Mouse (Mus musculus) MEL (cell line): ENCODE measurements around the gene Trappc10. TPM values are rescaled to one million over a fixed set of nuclear protein-coding genes. Genes with fewer than 3 reads are reported as not detected.
A peak's percentile ranks its signal among the peaks of the same experiment; 100 is the strongest.

ENCODE experiments used
- DNase-seq: peaks from one replicate; pipeline ENCODE4 v3.0.0; 2011; ENCODE audit warnings: low read depth, low spot score
- H3K27ac ChIP-seq: 2 replicates; pipeline ENCODE4 v1.5.1; 2012; ENCODE audit warnings: low read depth, mild to moderate bottlenecking, control low read depth, low read length, moderate library complexity; ENCODE audit not compliant: control insufficient read depth
- H3K27me3 ChIP-seq, 2 experiments: fragments of 150-350 bp in 1 of 2; sonication (generic) in 1 of 2; 2 replicates each; pipeline ENCODE4 v1.6.1; 2012; ENCODE audit warnings: low read length in 2 of 2, mild to moderate bottlenecking in 2 of 2, improper control_type of control experiment in 1 of 2, moderate library complexity in 1 of 2; ENCODE audit not compliant: insufficient read depth in 2 of 2, control insufficient read depth in 1 of 2
- H3K36me3 ChIP-seq, 2 experiments: 2 replicates each; pipeline ENCODE4 v1.6.1; 2012 to 2014; ENCODE audit warnings: low read length in 2 of 2, improper control_type of control experiment in 1 of 2, inconsistent platforms in 1 of 2, mild to moderate bottlenecking in 1 of 2; ENCODE audit not compliant: insufficient read depth in 2 of 2, control insufficient read depth in 1 of 2
- H3K4me1 ChIP-seq, 2 experiments: fragments of 150-350 bp in 1 of 2; sonication (generic) in 1 of 2; 2 replicates each; pipeline ENCODE4 v1.6.1; 2012; ENCODE audit warnings: low read length in 2 of 2, improper control_type of control experiment in 1 of 2, mild to moderate bottlenecking in 1 of 2; ENCODE audit not compliant: insufficient read depth in 2 of 2, control insufficient read depth in 1 of 2
- H3K4me3 ChIP-seq, 2 experiments: fragments of 150-350 bp in 1 of 2; sonication (generic) in 1 of 2; 2 replicates each; pipeline ENCODE4 v1.5.1; 2012; ENCODE audit warnings: low read depth in 2 of 2, low read length in 2 of 2, mild to moderate bottlenecking in 2 of 2, moderate library complexity in 2 of 2, control low read depth in 1 of 2, improper control_type of control experiment in 1 of 2; ENCODE audit not compliant: control insufficient read depth in 1 of 2, insufficient read depth in 1 of 2
- H3K79me2 ChIP-seq: 2 replicates; pipeline ENCODE4 v1.6.1; 2012; ENCODE audit warnings: mild to moderate bottlenecking, low read length, moderate library complexity; ENCODE audit not compliant: control insufficient read depth, poor library complexity, insufficient read depth
- H3K9ac ChIP-seq: 2 replicates; pipeline ENCODE4 v1.6.1; 2012; ENCODE audit warnings: low read depth, mild to moderate bottlenecking, control low read depth, low read length, moderate library complexity; ENCODE audit not compliant: control insufficient read depth, poor library complexity, severe bottlenecking
- H3K9me3 ChIP-seq: fragments of 150-350 bp; sonication (generic); replicated peaks from 2 replicates; pipeline ENCODE4 v1.6.1; 2012; ENCODE audit warnings: mild to moderate bottlenecking, low read length, improper control_type of control experiment, moderate library complexity; ENCODE audit not compliant: insufficient read depth
- CTCF ChIP-seq, 3 experiments: IDR thresholded peaks in 2 of 3; conservative IDR thresholded peaks in 1 of 3; 2 replicates each; pipeline ENCODE4 v1.5.1; 2011 to 2012; ENCODE audit warnings: low read length in 3 of 3, low read depth in 2 of 3, mild to moderate bottlenecking in 2 of 3, improper control_type of control experiment in 1 of 3, inconsistent platforms in 1 of 3, mixed read lengths in 1 of 3, moderate library complexity in 1 of 3; ENCODE audit not compliant: control insufficient read depth in 1 of 3, insufficient read depth in 1 of 3, poor library complexity in 1 of 3, severe bottlenecking in 1 of 3
- ELF1 ChIP-seq: IDR thresholded peaks from 2 replicates; pipeline ENCODE4 v1.6.1; 2014; ENCODE audit warnings: low read depth, mild to moderate bottlenecking, inconsistent platforms, low read length, improper control_type of control experiment, moderate library complexity
- EP300 ChIP-seq, 2 experiments: IDR thresholded peaks; 2 replicates each; pipeline ENCODE4 v1.6.1; 2011; ENCODE audit warnings: improper control_type of control experiment in 2 of 2, low read length in 2 of 2, low read depth in 1 of 2, mild to moderate bottlenecking in 1 of 2
- ETS1 ChIP-seq: IDR thresholded peaks from 2 replicates; pipeline ENCODE4 v1.6.1; 2012; ENCODE audit warnings: low read depth, mild to moderate bottlenecking, inconsistent platforms, low read length, improper control_type of control experiment, moderate library complexity
- GABPA ChIP-seq: IDR thresholded peaks from 2 replicates; pipeline ENCODE4 v1.6.1; 2012; ENCODE audit warnings: low read depth, mild to moderate bottlenecking, inconsistent platforms, low read length, improper control_type of control experiment, moderate library complexity
- MEF2A ChIP-seq: IDR thresholded peaks from 2 replicates; pipeline ENCODE4 v1.6.1; 2014; ENCODE audit warnings: low read depth, mild to moderate bottlenecking, inconsistent platforms, low read length, improper control_type of control experiment; ENCODE audit not compliant: poor library complexity, insufficient replicate concordance, severe bottlenecking; ENCODE audit errors: extremely low read depth
- MYB ChIP-seq: IDR thresholded peaks from 2 replicates; pipeline ENCODE4 v1.6.1; 2011; ENCODE audit warnings: mild to moderate bottlenecking, low read depth, low read length, improper control_type of control experiment
- NRF1 ChIP-seq: IDR thresholded peaks from 2 replicates; pipeline ENCODE4 v1.6.1; 2014; ENCODE audit warnings: low read depth, mild to moderate bottlenecking, inconsistent platforms, low read length, improper control_type of control experiment, moderate library complexity; ENCODE audit not compliant: poor library complexity, insufficient read depth, severe bottlenecking
- RAD21 ChIP-seq: IDR thresholded peaks from 2 replicates; pipeline ENCODE4 v1.6.1; 2011; ENCODE audit warnings: mild to moderate bottlenecking, low read depth, low read length, improper control_type of control experiment
- SIN3A ChIP-seq: IDR thresholded peaks from 2 replicates; pipeline ENCODE4 v1.6.1; 2012; ENCODE audit warnings: low read length, improper control_type of control experiment, inconsistent platforms
- SMC3 ChIP-seq: IDR thresholded peaks from 2 replicates; pipeline ENCODE4 v1.6.1; 2011; ENCODE audit warnings: low read depth, low read length, improper control_type of control experiment
- TCF12 ChIP-seq: IDR thresholded peaks from 2 replicates; pipeline ENCODE4 v1.6.1; 2014; ENCODE audit warnings: low read depth, mild to moderate bottlenecking, inconsistent platforms, low read length, improper control_type of control experiment, moderate library complexity
- UBTF ChIP-seq: IDR thresholded peaks from 2 replicates; pipeline ENCODE4 v1.6.1; 2012; ENCODE audit warnings: low read depth, mild to moderate bottlenecking, inconsistent platforms, low read length, improper control_type of control experiment, moderate library complexity, borderline replicate concordance; ENCODE audit not compliant: insufficient read depth
- ZC3H11A ChIP-seq: IDR thresholded peaks from 2 replicates; pipeline ENCODE4 v1.6.1; 2012; ENCODE audit warnings: low read depth, mild to moderate bottlenecking, inconsistent platforms, low read length, improper control_type of control experiment
- ZKSCAN1 ChIP-seq: IDR thresholded peaks from 2 replicates; pipeline ENCODE4 v1.6.1; 2012; ENCODE audit warnings: low read depth, mild to moderate bottlenecking, inconsistent platforms, low read length, improper control_type of control experiment, moderate library complexity
- ZMIZ1 ChIP-seq: IDR thresholded peaks from 2 replicates; pipeline ENCODE4 v1.6.1; 2012; ENCODE audit warnings: low read depth, mild to moderate bottlenecking, inconsistent platforms, low read length, improper control_type of control experiment, moderate library complexity
- polyA plus RNA-seq, 2 experiments: library from polyadenylated mRNA; stranded (reverse) in 1 of 2; unstranded in 1 of 2; fragments of >175 nt in 1 of 2; fragments of >200 nt in 1 of 2; gene quantifications; 2 replicates each; pipeline versions ENCODE4 v1.2.1 to v1.2.4; 2012; ENCODE audit warnings: low replicate concordance in 2 of 2, low read depth in 1 of 2; ENCODE audit not compliant: insufficient read length in 2 of 2, insufficient read depth in 1 of 2, missing spikeins in 1 of 2
- total RNA-seq: library from RNA; depleted of rRNA; stranded (reverse); fragments of 300-350 nt; gene quantifications from 2 replicates; pipeline ENCODE4 v1.2.3, GENCODE M21; 2012

The Trappc10 gene
- total and polyA plus RNA-seq, 3 experiments: 26.1 to 35.5 TPM; not detected in 1

DNA sequence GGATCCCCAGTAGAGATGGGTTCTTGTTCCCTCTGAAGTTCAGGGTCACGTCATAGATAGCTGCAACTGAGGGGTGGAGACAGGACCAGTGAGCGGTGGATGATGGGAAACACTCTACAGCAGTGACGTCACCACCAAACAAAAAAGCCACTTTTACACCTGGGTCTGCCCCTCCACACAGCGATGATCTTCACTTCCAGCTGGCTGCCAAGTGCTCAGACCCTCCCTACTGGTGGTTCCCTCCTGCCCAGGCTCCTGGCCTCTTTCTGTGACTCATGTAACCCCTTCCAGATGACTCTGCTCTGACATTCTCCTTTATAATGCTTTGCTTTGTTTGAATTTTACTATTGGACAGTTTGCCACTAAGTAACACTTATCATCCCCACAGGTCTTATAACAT is 38.0 kb upstream of the Trappc10 start:
- H3K79me2 ChIP-seq: no peaks in the 10 kb centered on the region
- TF ChIP-seq GABPA: no peak
- TF ChIP-seq ZKSCAN1: no peak
- TF ChIP-seq TCF12: no peak
- TF ChIP-seq NRF1: no peak
- no peak for TF ChIP-seq ZMIZ1
- TF ChIP-seq UBTF: no peak
- TF ChIP-seq ELF1: no peak
- no peak for TF ChIP-seq ETS1
- TF ChIP-seq MYB: no peak
- TF ChIP-seq CTCF (IDR thresholded peaks at IDR 0.05 in 2 of 3, conservative IDR thresholded peaks at IDR 0.05 in 1 of 3; ENCODE audit: control insufficient read depth in 1 of 3, insufficient read depth in 1 of 3, low read depth in 2 of 3, low read length in 3 of 3, poor library complexity in 1 of 3, severe bottlenecking in 1 of 3): no peak
- TF ChIP-seq, all 39 proteins: peak for 0
- H3K9me3 ChIP-seq: no peaks in the 10 kb centered on the region
- H3K4me1 ChIP-seq: no peaks in the 10 kb centered on the region
- no peak overlapping the region for H3K9ac ChIP-seq
- no peaks in the 10 kb centered on the region; a peak in 1 of 4 replicates for H3K27me3 ChIP-seq
- H3K27ac ChIP-seq: no peak overlapping the region
- H3K36me3 ChIP-seq: no peaks in the 10 kb centered on the region
- DNase-seq: no peak
- H3K4me3 ChIP-seq: no peak overlapping the region

DNA sequence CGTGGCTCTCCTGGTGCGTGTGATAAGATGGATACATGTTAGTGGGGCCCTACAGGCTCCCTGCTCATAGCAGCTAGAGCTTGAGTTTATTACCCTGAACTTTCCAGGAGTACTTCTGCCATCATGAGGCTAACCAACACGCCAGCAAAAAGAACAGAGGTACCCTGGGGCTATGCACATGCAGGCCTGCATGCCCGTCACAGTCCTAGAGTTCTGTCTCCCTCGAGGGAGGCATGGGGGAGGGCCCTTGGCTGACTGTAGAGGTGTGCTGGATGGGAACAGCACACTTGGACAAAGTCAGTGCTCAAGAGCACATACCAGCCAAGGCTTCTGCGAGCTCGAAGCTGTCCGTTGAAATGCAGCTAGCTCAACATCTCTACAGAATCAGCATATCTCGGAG is 36.0 kb upstream of the Trappc10 start:
- no peak for DNase-seq
- Histone ChIP-seq H3K36me3 (no peaks in the 10 kb centered on the region), H3K9ac (no peak overlapping the region), H3K27ac (no peak overlapping the region), H3K4me1 (no peaks in the 10 kb centered on the region), H3K9me3 (no peaks in the 10 kb centered on the region), H3K4me3 (no peak overlapping the region), H3K27me3 (no peaks in the 10 kb centered on the region; a peak in 1 of 4 replicates), H3K79me2 (no peaks in the 10 kb centered on the region)
- TF ChIP-seq MEF2A: no peak

DNA sequence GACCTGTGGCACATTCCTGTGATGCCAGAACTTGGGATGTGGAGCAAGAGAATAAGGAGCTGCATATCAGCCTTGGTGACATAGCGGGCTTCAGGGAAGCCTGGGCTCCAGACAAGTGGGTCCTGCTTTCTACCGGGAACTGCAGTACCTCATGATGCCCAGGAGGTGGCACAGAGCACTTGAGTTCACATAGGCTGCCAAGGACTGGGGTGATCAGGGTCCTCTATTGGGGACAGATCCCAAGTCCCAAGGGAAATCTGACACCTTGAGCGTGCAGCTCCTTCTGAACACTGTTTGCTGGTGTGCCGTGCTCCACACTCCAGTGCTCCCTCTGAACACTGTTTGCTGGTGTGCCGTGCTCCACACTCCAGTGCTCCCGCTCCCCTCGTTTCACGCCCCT is 34.8 kb upstream of the Trappc10 start:
- no peak overlapping the region for H3K4me3 ChIP-seq
- no peaks in the 10 kb centered on the region for H3K9me3 ChIP-seq
- DNase-seq: peak; percentile 69
- no peaks in the 10 kb centered on the region for H3K36me3 ChIP-seq
- no peaks in the 10 kb centered on the region for H3K27me3 ChIP-seq
- no peak overlapping the region for H3K27ac ChIP-seq
- no peak for TF ChIP-seq EP300 (IDR thresholded peaks at IDR 0.05; ENCODE audit: low read depth in 1 of 2, low read length in 2 of 2)
- TF ChIP-seq SIN3A: no peak
- peak; percentile 78 for TF ChIP-seq RAD21
- TF ChIP-seq CTCF (IDR thresholded peaks at IDR 0.05 in 2 of 3, conservative IDR thresholded peaks at IDR 0.05 in 1 of 3; ENCODE audit: control insufficient read depth in 1 of 3, insufficient read depth in 1 of 3, low read depth in 2 of 3, low read length in 3 of 3, poor library complexity in 1 of 3, severe bottlenecking in 1 of 3): peak; percentile 85 to 91 (median 87)
- peak; percentile 70 for TF ChIP-seq ZC3H11A
- peak; percentile 96 for TF ChIP-seq SMC3
- TF ChIP-seq, all 39 proteins: peak for 4
- no peaks in the 10 kb centered on the region for H3K4me1 ChIP-seq
- H3K9ac ChIP-seq: no peak overlapping the region
- H3K79me2 ChIP-seq: no peaks in the 10 kb centered on the region
